Mouse (Mus musculus): ENCODE measurements at regions not wholly inside any gene's neighbourhood (a gene's known extent, or its start where the extent isn't known, plus 50 kb on each side); places are given as distances from the start of the nearest gene placed in this dataset.

- no peak for ATAC-seq (replicated peaks; ENCODE audit: insufficient number of reproducible peaks, insufficient read depth, low FRiP score, low read depth)
- H3K4me1 ChIP-seq (replicated peaks) = no peaks in the 10 kb centered on the region
- WGBS = 57% methylated on average over 3 of the region's 3 CpGs
These were observed 309.9 kb downstream of the Gm10295 start for GRCm38 (mm10) chr7:71041388-71041787.

GRCm38 (mm10) chr7:71040846-71041245, 310.4 kb downstream of the Gm10295 start:
- H3K27ac ChIP-seq = no peak overlapping the region
- H3K4me1 ChIP-seq (replicated peaks) = no peaks in the 10 kb centered on the region
- no peak overlapping the region for H3K9ac ChIP-seq
- 77% methylated on average over 3 of the region's 3 CpGs for WGBS
- ATAC-seq (replicated peaks; ENCODE audit: insufficient number of reproducible peaks, insufficient read depth, low FRiP score, low read depth) = no peak
- no peaks in the 10 kb centered on the region for H3K9me3 ChIP-seq (replicated peaks)
- H3K4me2 ChIP-seq = no peak overlapping the region
- no peaks in the 10 kb centered on the region for H3K27me3 ChIP-seq
- no peaks in the 10 kb centered on the region for H3K36me3 ChIP-seq
- no peak overlapping the region for H3K4me3 ChIP-seq

More at GRCm38 (mm10) chr7:71041388-71041787, 309.9 kb downstream of the Gm10295 start:
- no peak overlapping the region for H3K27ac ChIP-seq
- H3K4me3 ChIP-seq = no peak overlapping the region
- no peak overlapping the region for H3K9ac ChIP-seq
- no peaks in the 10 kb centered on the region for H3K27me3 ChIP-seq
- no peaks in the 10 kb centered on the region for H3K36me3 ChIP-seq
- no peak overlapping the region for H3K4me2 ChIP-seq
- no peaks in the 10 kb centered on the region for H3K9me3 ChIP-seq (replicated peaks)

- Histone ChIP-seq H3K27me3 (no peaks in the 10 kb centered on the region), H3K4me3 (no peak overlapping the region), H3K36me3 (no peaks in the 10 kb centered on the region), H3K4me2 (no peak overlapping the region), H3K4me1 (replicated peaks) (no peaks in the 10 kb centered on the region), H3K27ac (no peak overlapping the region), H3K9ac (no peak overlapping the region), H3K9me3 (replicated peaks) (no peaks in the 10 kb centered on the region)
- no peak for ATAC-seq (replicated peaks; ENCODE audit: insufficient number of reproducible peaks, insufficient read depth, low FRiP score, low read depth)
- 75% methylated on average over 5 of the region's 5 CpGs for WGBS
These were observed 312.7 kb downstream of the Gm10295 start for GRCm38 (mm10) chr7:71038537-71038936.

- Histone ChIP-seq H3K9ac (no peak overlapping the region), H3K36me3 (no peaks in the 10 kb centered on the region), H3K4me2 (no peak overlapping the region), H3K9me3 (replicated peaks) (no peaks in the 10 kb centered on the region), H3K27me3 (no peaks in the 10 kb centered on the region), H3K27ac (no peak overlapping the region), H3K4me3 (no peak overlapping the region), H3K4me1 (replicated peaks) (no peaks in the 10 kb centered on the region)
- ATAC-seq (replicated peaks; ENCODE audit: insufficient number of reproducible peaks, insufficient read depth, low FRiP score, low read depth) = no peak
- 73% methylated on average over 12 of the region's 12 CpGs for WGBS
These were observed 318.2 kb downstream of the Gm10295 start for GRCm38 (mm10) chr7:71033121-71033520.

GRCm38 (mm10) chr7:71023946-71024610, 327.2 kb downstream of the Gm10295 start:
- peak overlapping the region; percentile 39 for H3K4me3 ChIP-seq
- peaks cover 13% of the 10 kb centered on the region for H3K4me1 ChIP-seq (replicated peaks)
- peak overlapping the region; percentile 73 for H3K4me2 ChIP-seq
- no peaks in the 10 kb centered on the region for H3K27me3 ChIP-seq
- WGBS = 9% methylated on average over 9 of the region's 9 CpGs
- H3K9me3 ChIP-seq (replicated peaks) = no peaks in the 10 kb centered on the region
- no peak overlapping the region for H3K27ac ChIP-seq
- no peak for ATAC-seq (replicated peaks; ENCODE audit: insufficient number of reproducible peaks, insufficient read depth, low FRiP score, low read depth)
- H3K36me3 ChIP-seq = no peaks in the 10 kb centered on the region
- no peak overlapping the region for H3K9ac ChIP-seq

DNA sequence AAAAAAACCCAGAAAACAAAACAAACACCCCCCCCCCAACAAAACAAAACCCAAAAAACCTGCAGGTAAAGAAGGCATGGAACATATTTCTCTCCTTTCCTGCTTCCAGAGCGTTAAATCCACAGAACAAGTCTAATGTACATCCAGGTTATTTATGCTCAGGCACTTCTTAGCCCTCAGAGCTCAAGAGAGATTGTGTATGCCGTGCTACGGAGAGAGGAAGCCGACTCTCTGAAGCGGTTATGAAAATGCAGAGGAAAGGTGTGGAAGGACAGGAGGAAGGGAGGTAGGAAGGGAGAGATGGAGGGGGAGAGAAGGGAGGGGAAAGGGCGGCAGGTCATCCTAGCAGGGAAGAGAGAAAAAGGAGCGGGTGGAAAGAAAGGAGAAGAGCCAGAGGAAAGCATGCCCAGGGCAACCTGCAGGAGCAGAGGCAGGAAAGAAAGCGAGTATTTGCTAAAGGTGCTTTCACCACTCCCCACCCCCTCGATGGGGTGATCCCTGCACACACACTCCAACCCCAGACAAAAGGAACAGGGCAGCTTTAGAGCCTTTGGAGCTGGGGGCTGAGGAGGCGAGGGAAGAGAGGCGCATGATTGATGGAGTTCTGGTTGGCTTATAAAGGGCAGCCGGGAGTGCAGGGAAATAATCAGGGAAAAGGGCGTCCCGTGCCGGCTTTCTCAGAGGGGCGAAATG, 327.9 kb downstream of the Gm10295 start:
- Histone ChIP-seq H3K4me1 (replicated peaks) (peaks cover 13% of the 10 kb centered on the region), H3K9ac (no peak overlapping the region), H3K36me3 (no peaks in the 10 kb centered on the region), H3K4me2 (peak overlapping the region; percentile 73), H3K4me3 (peak overlapping the region; percentile 39), H3K9me3 (replicated peaks) (no peaks in the 10 kb centered on the region), H3K27me3 (no peaks in the 10 kb centered on the region), H3K27ac (no peak overlapping the region)
- ATAC-seq (replicated peaks; ENCODE audit: insufficient number of reproducible peaks, insufficient read depth, low FRiP score, low read depth) = no peak
- WGBS = 11% methylated on average over 16 of the region's 16 CpGs

Data from heart, embryonic 15.5 days (tissue).